Mouse (Mus musculus) left cerebral cortex, postnatal 4 days (tissue): Measurements from ENCODE around the gene Blcap. TPM values are rescaled to one million over a fixed set of nuclear protein-coding genes. Genes with fewer than 3 reads are reported as not detected.

ENCODE experiments used
- DNase-seq: peaks from one replicate; pipeline ENCODE4 v3.0.0-alpha.2; 2022
- intact Hi-C: fragments of 180-260 bp; cut with DNase I; formaldehyde crosslinking; loops from one replicate; pipeline ENCODE4 v1.15.1; 2025
- microRNA-seq: library from miRNA; unstranded; fragments of <30 nt; microRNA quantifications from one replicate; pipeline ENCODE4 v1.2.0, GENCODE M21; 2022
- total RNA-seq, 2 experiments: library from RNA; stranded (reverse); gene quantifications; 2 replicates each; pipeline ENCODE4 v1.2.3; 2021

The Blcap gene
- total RNA-seq, 2 experiments from 2014 or later: 161 to 182 TPM

- no peak for DNase-seq
Measured at GRCm38 (mm10) chr2:157530056-157530955, 40.8 kb downstream of the Blcap start.

GRCm38 (mm10) chr2:157522556-157522955 is 48.5 kb downstream of the Blcap start:
- DNase-seq: no peak
- intact Hi-C loops: no loop called here

More at GRCm38 (mm10) chr2:157530056-157530955, 40.8 kb downstream of the Blcap start:
- intact Hi-C loops: no loop called here

DNA sequence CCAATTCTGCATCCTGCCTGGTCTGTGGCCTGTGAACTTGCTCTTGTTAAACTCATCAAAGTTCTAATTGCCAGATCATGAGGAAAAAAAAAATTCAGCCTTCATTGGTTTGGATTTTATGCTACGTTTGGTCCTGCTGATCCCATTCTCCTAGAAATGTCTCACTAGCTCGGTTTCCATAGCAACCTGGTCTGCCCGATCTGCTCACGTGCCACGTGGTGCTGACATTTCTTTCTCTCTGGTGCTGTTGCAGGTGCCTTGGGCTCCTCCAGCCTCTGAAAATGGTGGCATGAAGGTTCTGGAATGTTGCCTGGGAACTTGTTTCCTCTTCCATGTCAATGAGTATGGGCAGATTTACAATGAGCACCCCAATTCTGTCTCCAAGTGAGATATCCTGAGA is 50.6 kb downstream of the Blcap start:
- intact Hi-C loops: no loop called here
- no peak for DNase-seq

DNA sequence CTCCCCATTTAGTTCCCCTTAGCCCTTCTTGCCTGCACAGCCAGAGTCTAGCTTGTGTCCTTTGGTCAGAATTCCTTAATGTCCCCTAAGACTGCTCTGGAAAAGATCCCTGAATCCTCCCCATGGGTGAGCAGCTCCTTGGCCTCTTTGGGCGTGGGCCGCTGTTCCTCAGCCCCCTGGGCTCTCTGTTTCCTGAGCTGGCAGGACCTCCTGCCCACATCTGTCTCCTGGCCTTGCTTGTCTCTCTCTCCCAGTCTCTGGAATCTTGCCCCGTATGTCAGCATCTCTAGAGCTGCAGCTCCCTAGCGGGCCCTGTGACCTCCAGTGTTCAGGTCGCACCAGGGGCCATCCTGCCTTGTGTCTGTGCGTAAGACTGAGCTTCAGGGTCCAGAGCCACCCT is 51.6 kb downstream of the Blcap start:
- intact Hi-C loops: no loop called here
- no peak for DNase-seq

DNA sequence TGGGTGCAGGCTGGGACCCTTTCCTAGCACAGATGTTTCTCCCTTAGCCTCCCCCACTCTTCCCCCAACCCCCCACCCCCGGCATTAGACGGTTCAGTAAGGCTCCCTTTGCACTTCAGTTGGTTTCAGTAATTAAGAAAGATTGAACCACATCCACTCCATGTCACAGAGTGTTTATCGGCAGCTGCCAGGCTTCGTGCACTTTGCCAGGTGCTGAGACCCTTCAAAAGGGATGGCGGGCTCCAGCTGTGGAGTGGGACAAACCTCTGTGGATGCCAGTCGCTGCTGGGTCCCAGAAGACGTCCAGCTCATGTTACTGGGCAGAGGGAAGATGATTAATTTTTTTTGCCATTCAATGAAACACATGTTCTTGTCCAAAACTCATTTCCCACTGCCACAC is 52.6 kb downstream of the Blcap start:
- DNase-seq: no peak
- intact Hi-C loops: no loop called here

DNA sequence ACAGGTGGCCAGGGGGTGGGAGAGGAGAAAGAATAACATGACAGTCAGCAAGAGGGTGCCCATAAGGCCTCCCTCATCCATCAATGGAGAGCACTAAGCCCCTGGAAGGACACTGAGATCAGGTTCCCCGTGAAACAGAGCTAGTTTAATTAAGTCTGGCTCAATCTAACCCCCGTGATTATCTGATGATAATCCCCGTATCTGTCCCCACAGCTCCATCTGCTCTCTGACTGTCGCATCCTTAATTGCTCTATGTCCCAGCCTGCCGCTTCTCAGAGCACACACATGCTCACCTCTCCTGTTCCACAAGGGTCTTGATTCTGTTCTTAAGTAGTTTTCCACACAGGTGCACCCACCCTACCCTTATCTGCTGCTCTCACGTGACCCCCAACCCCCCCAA is 53.5 kb downstream of the Blcap start:
- DNase-seq: no peak
- intact Hi-C loops: no loop called here

GRCm38 (mm10) chr2:157514353-157514752 is 56.7 kb downstream of the Blcap start:
- intact Hi-C loops: no loop called here
- DNase-seq: no peak

DNA sequence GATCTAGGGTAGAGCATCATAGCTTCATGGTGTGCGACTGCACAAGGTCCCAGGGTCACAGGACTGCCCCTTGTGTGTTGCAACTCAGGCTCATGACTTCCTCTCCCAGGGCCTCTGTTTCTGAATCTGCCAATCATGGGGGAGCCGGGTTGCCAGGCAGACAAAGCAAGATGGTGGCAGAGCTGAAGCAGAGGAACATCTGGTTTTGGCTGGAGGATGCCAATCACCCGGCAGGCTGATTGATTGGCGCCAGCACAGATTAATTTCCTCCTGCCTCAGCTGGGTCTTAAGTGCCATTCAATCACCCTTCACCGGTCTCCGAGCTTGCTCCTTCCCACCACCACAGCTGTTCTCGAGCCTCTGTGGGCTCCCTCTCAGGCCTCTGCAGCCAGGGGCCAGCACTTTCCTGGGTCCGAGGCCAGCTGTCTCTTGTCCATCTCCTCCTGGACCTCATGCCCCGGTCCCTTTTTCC is 57.3 kb downstream of the Blcap start:
- no peak for DNase-seq
- intact Hi-C loops: no loop called here

GRCm38 (mm10) chr2:157512859-157513258 is 58.2 kb downstream of the Blcap start:
- no peak for DNase-seq
- intact Hi-C loops: no loop called here

DNA sequence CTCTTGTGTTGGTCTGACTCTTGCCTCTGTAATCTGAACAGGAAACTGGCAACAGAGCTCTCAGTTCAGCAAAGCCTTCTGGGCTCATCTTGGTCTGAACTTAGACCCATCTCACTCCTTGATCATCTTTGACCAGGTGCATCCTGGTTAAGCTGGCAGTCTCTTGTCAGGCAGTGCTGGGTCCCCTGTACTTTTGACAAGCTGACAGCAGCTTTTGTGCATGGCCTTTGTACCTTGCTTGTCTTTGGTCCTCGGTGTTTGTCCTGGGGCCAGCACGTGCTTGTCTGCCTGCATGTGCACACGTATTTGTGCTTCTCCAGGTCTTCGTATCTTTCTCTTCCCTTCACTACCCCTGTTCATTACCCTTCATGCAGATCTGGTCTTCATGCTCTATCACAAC is 61.0 kb downstream of the Blcap start:
- intact Hi-C loops: no loop called here

GRCm38 (mm10) chr2:157509182-157509581 is 61.9 kb downstream of the Blcap start:
- intact Hi-C loops: no loop called here
- DNase-seq: no peak

More for the DNA sequence above, 61.0 kb downstream of the Blcap start:
- no peak for DNase-seq

GRCm38 (mm10) chr2:157506779-157507178 is 64.3 kb downstream of the Blcap start:
- intact Hi-C loops: no loop called here
- no peak for DNase-seq

Small RNAs within 50 kb of the gene (microRNA-seq; reads per million reads assigned to microRNA genes)
- 1.8 reads per million for gene Gm23134

Other genes with a start within 250 kb of the Blcap start
- not detected for gene Ghrh, start 223.8 kb downstream of the Blcap start, total RNA-seq
- gene Manbal, start 203.7 kb downstream of the Blcap start, total RNA-seq: 10 to 100 TPM; 66.1 to 70.3 TPM
- 10 to 100 TPM; 92.0 to 94.5 TPM for gene Src, start 152.8 kb downstream of the Blcap start, total RNA-seq
- 1,000 to 10,000 TPM; 1,316 to 1,920 TPM for gene Nnat, start 11.2 kb downstream of the Blcap start, total RNA-seq
- gene Ctnnbl1, start 166.1 kb upstream of the Blcap start, total RNA-seq: 10 to 100 TPM; 32.8 to 39.3 TPM